Mouse (Mus musculus): ENCODE measurements at regions not wholly inside any gene's neighbourhood (a gene's known extent, or its start where the extent isn't known, plus 50 kb on each side); places are given as distances from the start of the nearest gene placed in this dataset.

DNA sequence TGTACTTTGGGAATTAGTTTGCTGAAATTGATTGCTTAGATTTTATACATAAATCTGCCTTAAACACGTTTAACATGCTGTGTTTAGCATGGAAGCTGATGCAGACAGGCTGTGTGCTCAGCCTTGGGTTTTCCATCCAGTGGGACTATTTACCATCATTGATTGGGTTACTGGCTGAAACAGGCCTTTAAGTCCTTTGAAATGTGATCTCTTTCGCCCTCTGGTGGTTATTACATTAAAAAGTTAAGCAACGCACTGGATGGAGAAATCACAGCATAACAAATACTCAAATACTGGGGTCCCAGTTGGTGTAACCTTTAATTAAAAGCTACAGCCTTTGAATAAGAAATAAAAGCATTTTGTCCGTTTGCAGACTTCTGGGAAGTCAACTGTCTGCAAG lies 379.8 kb downstream of the Kcnj2 start:
- no peak for ATAC-seq
- H3K4me3 ChIP-seq (ENCODE audit: low read length), result no peak overlapping the region
- H3K9ac ChIP-seq (ENCODE audit: low read depth, low read length), result no peak overlapping the region
- H3K4me1 ChIP-seq (ENCODE audit: control insufficient read depth, insufficient read depth, low read depth, low read length), result no peaks in the 10 kb centered on the region
- no peaks in the 10 kb centered on the region for H3K36me3 ChIP-seq (ENCODE audit: control insufficient read depth, insufficient read depth, low read length)
- no peak overlapping the region for H3K27ac ChIP-seq (ENCODE audit: low read depth, low read length)
- 9% methylated on average over 4 of the region's 4 CpGs for WGBS
- no peaks in the 10 kb centered on the region for H3K9me3 ChIP-seq (ENCODE audit: control insufficient read depth, low read length)
- no peak overlapping the region for H3K4me2 ChIP-seq (ENCODE audit: low read length)
- no peaks in the 10 kb centered on the region for H3K27me3 ChIP-seq (replicated peaks; ENCODE audit: control insufficient read depth, insufficient read depth, low read length)

DNA sequence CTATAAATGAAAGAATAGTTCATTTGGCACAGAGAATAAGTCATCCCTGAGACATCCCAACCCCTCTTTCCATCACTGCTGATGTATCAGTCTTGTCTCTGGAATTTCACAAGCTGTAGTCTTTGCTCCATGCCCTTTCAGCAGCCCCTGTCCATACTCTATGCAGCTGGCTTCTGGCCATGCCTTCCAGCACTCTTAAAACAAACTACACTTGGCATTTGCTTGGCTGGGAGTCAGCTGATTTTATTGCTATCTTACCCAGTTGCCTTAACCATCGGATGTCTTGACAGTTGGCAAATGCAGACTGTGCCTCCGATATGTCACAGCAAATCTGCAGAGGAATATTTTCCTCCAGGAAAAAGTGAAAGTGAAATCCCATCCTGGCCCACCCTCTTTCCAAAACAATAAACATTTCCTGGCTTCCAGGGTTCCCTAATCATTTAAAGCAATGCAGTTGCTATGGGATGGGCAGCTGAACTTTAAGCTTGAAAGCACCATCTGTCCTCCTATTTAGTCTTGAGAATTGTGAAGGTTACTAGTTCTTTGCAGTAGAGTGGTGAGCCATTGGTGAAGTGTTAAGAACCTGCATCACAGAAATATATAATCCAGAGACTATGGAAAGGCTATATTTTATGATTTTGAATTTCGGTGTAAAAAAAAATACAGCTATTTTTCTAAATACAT lies 385.0 kb downstream of the Kcnj2 start:
- Histone ChIP-seq H3K36me3 (ENCODE audit: control insufficient read depth, insufficient read depth, low read length) (no peaks in the 10 kb centered on the region), H3K4me2 (ENCODE audit: low read length) (0 out of 2 replicates have a peak overlapping the region, but pooled peaks have one; percentile 3), H3K9me3 (ENCODE audit: control insufficient read depth, low read length) (no peaks in the 10 kb centered on the region), H3K27me3 (replicated peaks; ENCODE audit: control insufficient read depth, insufficient read depth, low read length) (no peaks in the 10 kb centered on the region), H3K4me1 (ENCODE audit: control insufficient read depth, insufficient read depth, low read depth, low read length) (no peaks in the 10 kb centered on the region), H3K4me3 (ENCODE audit: low read length) (no peak overlapping the region), H3K27ac (ENCODE audit: low read depth, low read length) (no peak overlapping the region), H3K9ac (ENCODE audit: low read depth, low read length) (no peak overlapping the region)
- peak; percentile 71 for ATAC-seq
- WGBS, result 65% methylated on average over 3 of the region's 3 CpGs

DNA sequence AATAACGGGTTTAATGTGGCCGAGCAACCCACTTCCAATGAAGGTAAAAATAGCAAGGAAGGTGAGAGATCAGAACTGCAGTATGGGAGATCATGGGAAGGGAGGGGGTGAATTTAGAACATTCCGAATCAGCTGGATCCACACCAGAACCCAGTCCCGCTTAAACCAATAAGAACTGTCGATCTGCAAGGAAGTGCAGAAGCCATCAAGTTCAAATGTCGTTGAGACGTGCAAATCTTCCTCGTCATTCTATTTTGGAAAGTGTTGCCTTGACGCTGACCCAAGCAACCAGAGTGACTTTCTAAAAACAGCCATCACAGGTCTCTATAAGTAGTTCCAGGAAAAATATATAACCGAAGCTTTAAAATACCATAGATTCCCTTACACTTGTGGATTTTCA lies 394.1 kb downstream of the Kcnj2 start:
- H3K4me2 ChIP-seq (ENCODE audit: low read length), result no peak overlapping the region
- no peak overlapping the region for H3K9ac ChIP-seq (ENCODE audit: low read depth, low read length)
- WGBS, result 88% methylated on average over 10 of the region's 10 CpGs
- no peaks in the 10 kb centered on the region for H3K36me3 ChIP-seq (ENCODE audit: control insufficient read depth, insufficient read depth, low read length)
- no peak for ATAC-seq
- no peaks in the 10 kb centered on the region for H3K9me3 ChIP-seq (ENCODE audit: control insufficient read depth, low read length)
- H3K4me1 ChIP-seq (ENCODE audit: control insufficient read depth, insufficient read depth, low read depth, low read length), result no peaks in the 10 kb centered on the region
- H3K27me3 ChIP-seq (replicated peaks; ENCODE audit: control insufficient read depth, insufficient read depth, low read length), result no peaks in the 10 kb centered on the region
- H3K4me3 ChIP-seq (ENCODE audit: low read length), result no peak overlapping the region
- H3K27ac ChIP-seq (ENCODE audit: low read depth, low read length), result no peak overlapping the region

DNA sequence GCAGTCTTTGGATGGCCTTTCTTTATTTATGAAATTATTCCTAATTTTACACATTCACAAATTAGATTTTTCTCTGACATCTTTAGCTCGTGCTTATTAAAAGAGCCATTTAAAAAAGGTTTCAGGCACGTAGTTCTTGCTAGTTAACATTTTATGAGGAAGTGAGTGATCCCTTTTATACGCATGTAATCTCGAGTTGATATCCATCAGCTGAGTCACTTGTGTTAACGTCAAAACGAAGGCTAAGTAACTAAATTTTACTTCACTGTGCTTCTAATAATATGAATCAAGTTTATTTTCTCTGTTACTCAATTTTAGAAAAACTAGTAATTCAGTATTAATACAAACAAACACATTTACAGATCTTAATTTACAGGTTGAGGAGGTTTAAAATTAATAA lies 419.0 kb downstream of the Kcnj2 start:
- ATAC-seq, result no peak
- Histone ChIP-seq H3K9me3 (ENCODE audit: control insufficient read depth, low read length) (no peaks in the 10 kb centered on the region), H3K4me1 (ENCODE audit: control insufficient read depth, insufficient read depth, low read depth, low read length) (no peaks in the 10 kb centered on the region), H3K4me3 (ENCODE audit: low read length) (no peak overlapping the region), H3K9ac (ENCODE audit: low read depth, low read length) (no peak overlapping the region), H3K4me2 (ENCODE audit: low read length) (no peak overlapping the region), H3K36me3 (ENCODE audit: control insufficient read depth, insufficient read depth, low read length) (no peaks in the 10 kb centered on the region), H3K27me3 (replicated peaks; ENCODE audit: control insufficient read depth, insufficient read depth, low read length) (no peaks in the 10 kb centered on the region), H3K27ac (ENCODE audit: low read depth, low read length) (no peak overlapping the region)
- WGBS, result 83% methylated on average over 6 of the region's 6 CpGs

DNA sequence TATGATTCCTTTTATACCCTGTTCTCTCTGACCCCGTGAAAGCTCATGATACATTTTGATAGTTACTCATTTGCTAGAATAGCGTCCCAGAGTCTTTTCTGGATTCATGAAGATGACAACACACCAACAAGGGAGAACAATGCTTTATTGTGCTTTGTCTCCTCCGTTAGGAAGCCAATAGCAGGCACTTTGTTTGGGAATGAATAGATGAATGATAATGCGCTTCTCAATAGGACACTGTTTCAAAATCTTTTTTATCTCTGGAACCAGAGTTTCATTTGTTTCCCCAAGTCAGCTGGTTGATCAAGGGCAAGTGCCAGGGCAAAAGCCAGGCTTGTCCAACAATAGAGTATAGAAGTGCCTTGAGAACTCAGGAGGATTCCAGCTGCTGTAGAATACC lies 446.5 kb downstream of the Kcnj2 start:
- Histone ChIP-seq H3K27me3 (replicated peaks; ENCODE audit: control insufficient read depth, insufficient read depth, low read length) (no peaks in the 10 kb centered on the region), H3K9ac (ENCODE audit: low read depth, low read length) (no peak overlapping the region), H3K9me3 (ENCODE audit: control insufficient read depth, low read length) (no peaks in the 10 kb centered on the region), H3K4me3 (ENCODE audit: low read length) (no peak overlapping the region), H3K4me1 (ENCODE audit: control insufficient read depth, insufficient read depth, low read depth, low read length) (no peaks in the 10 kb centered on the region), H3K36me3 (ENCODE audit: control insufficient read depth, insufficient read depth, low read length) (no peaks in the 10 kb centered on the region), H3K27ac (ENCODE audit: low read depth, low read length) (no peak overlapping the region), H3K4me2 (ENCODE audit: low read length) (no peak overlapping the region)
- no peak for ATAC-seq
- WGBS, result 36% methylated on average over 4 of the region's 4 CpGs

DNA sequence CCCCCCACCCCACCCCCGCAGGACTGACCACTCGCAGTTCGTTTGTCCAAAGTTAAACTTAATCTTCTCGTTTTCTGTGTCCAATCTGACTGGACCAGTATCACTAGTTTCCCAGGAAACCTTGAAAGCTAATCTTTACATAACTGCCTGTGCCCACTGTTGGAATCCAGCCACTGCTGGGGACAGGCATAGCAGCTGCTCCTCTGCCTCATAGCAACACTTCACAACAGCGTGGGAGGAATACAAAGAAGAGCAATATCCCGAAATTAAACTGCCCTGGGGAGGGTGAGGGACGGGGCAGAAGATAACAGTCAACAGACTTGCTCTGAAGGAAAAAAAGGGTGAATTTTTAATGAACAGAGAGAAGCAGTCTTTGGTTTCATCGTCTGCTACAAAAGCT lies 456.8 kb downstream of the Kcnj2 start:
- H3K27ac ChIP-seq (ENCODE audit: low read depth, low read length), result no peak overlapping the region
- H3K4me3 ChIP-seq (ENCODE audit: low read length), result no peak overlapping the region
- H3K4me1 ChIP-seq (ENCODE audit: control insufficient read depth, insufficient read depth, low read depth, low read length), result no peaks in the 10 kb centered on the region
- H3K9ac ChIP-seq (ENCODE audit: low read depth, low read length), result no peak overlapping the region
- 41% methylated on average over 8 of the region's 8 CpGs for WGBS
- peak; percentile 80 for ATAC-seq
- no peaks in the 10 kb centered on the region for H3K36me3 ChIP-seq (ENCODE audit: control insufficient read depth, insufficient read depth, low read length)
- H3K27me3 ChIP-seq (replicated peaks; ENCODE audit: control insufficient read depth, insufficient read depth, low read length), result no peaks in the 10 kb centered on the region
- H3K4me2 ChIP-seq (ENCODE audit: low read length), result peak overlapping the region; percentile 43
- H3K9me3 ChIP-seq (ENCODE audit: control insufficient read depth, low read length), result no peaks in the 10 kb centered on the region

DNA sequence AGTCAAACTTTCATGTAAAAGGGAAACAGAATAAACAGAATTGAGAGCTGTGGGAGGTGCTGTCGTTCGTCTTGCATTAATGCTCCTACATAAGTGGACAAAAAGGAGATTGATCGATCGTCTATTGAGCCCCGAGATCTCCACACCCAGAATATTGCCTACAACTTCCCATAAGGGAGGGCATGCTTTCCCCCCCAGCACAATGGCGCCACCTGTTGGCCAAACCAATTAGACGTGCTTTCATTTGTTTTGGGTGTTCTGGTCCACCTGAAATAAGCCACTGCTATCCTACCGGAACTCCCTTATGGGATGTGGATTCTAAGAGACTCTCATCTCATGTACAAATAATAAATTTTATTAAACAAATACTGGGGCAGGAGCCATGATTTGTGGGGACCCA lies 457.5 kb downstream of the Kcnj2 start:
- H3K27me3 ChIP-seq (replicated peaks; ENCODE audit: control insufficient read depth, insufficient read depth, low read length), result no peaks in the 10 kb centered on the region
- no peak overlapping the region for H3K4me3 ChIP-seq (ENCODE audit: low read length)
- ATAC-seq, result no peak
- no peaks in the 10 kb centered on the region for H3K36me3 ChIP-seq (ENCODE audit: control insufficient read depth, insufficient read depth, low read length)
- 45% methylated on average over 8 of the region's 8 CpGs for WGBS
- H3K4me2 ChIP-seq (ENCODE audit: low read length), result peak overlapping the region; percentile 43; the same call in 1 of the 2 replicates
- no peaks in the 10 kb centered on the region for H3K4me1 ChIP-seq (ENCODE audit: control insufficient read depth, insufficient read depth, low read depth, low read length)
- H3K27ac ChIP-seq (ENCODE audit: low read depth, low read length), result no peak overlapping the region
- no peak overlapping the region for H3K9ac ChIP-seq (ENCODE audit: low read depth, low read length)
- no peaks in the 10 kb centered on the region for H3K9me3 ChIP-seq (ENCODE audit: control insufficient read depth, low read length)

DNA sequence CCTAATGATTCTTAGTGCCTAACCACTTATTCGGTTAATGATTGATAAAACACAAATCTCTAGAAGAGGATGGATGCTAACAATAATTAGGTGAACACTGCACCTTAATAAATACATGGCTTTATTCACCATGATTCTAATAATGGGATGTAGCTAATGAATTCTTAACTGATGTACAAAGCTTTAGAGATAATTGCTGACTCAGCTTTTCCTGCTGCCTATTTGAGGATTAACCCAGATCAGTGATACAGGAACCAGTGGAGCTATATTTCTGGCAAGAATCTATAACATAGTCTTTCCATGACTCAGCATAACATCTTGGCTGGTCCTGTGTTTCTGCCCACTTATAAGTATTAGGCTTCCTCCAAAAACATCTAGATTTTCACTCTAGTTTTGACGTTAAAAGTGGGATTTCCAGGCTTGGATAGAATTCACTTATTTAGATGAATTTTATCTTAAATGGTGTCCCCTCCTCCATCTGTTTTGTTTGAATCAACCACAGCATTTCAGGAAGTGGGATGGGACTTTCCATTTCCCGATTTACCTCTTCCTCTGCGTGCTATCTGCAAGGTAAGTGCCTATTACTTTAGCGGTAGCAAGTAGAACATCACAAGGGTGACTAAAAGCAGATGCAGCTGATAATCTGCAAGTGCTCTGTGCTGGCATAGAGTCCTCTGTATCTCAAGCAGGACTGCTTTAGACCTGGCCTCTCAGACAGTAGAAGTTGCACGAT lies 460.2 kb downstream of the Kcnj2 start:
- no peak overlapping the region for H3K4me2 ChIP-seq (ENCODE audit: low read length)
- H3K4me1 ChIP-seq (ENCODE audit: control insufficient read depth, insufficient read depth, low read depth, low read length), result no peaks in the 10 kb centered on the region
- H3K36me3 ChIP-seq (ENCODE audit: control insufficient read depth, insufficient read depth, low read length), result no peaks in the 10 kb centered on the region
- no peak overlapping the region for H3K27ac ChIP-seq (ENCODE audit: low read depth, low read length)
- 92% methylated on average over 6 of the region's 6 CpGs for WGBS
- H3K9me3 ChIP-seq (ENCODE audit: control insufficient read depth, low read length), result no peaks in the 10 kb centered on the region
- no peak for ATAC-seq
- no peaks in the 10 kb centered on the region for H3K27me3 ChIP-seq (replicated peaks; ENCODE audit: control insufficient read depth, insufficient read depth, low read length)
- no peak overlapping the region for H3K9ac ChIP-seq (ENCODE audit: low read depth, low read length)
- no peak overlapping the region for H3K4me3 ChIP-seq (ENCODE audit: low read length)

DNA sequence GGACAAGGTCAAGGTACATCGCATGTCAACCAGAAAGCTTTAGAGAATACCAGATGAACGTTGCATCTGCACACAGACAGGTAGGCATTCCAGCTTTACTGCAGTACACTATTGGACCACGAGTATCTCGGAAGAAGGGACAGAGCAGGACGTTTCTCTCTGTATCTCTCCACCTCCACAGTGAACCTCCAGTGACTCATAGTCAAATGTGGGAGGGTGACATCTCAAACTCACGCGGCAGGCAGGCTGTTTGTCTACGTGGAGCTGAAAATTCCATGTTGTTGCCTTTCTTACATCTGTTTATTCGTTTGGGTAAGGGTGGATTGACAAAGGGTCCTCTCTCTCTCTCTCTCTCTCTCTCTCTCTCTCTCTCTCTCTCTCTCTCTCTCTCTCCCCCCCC lies 463.6 kb downstream of the Kcnj2 start:
- no peaks in the 10 kb centered on the region for H3K9me3 ChIP-seq (ENCODE audit: control insufficient read depth, low read length)
- no peaks in the 10 kb centered on the region for H3K36me3 ChIP-seq (ENCODE audit: control insufficient read depth, insufficient read depth, low read length)
- H3K9ac ChIP-seq (ENCODE audit: low read depth, low read length), result no peak overlapping the region
- H3K4me2 ChIP-seq (ENCODE audit: low read length), result no peak overlapping the region
- H3K27me3 ChIP-seq (replicated peaks; ENCODE audit: control insufficient read depth, insufficient read depth, low read length), result no peaks in the 10 kb centered on the region
- no peak overlapping the region for H3K27ac ChIP-seq (ENCODE audit: low read depth, low read length)
- WGBS, result 77% methylated on average over 9 of the region's 9 CpGs
- H3K4me1 ChIP-seq (ENCODE audit: control insufficient read depth, insufficient read depth, low read depth, low read length), result no peaks in the 10 kb centered on the region
- no peak overlapping the region for H3K4me3 ChIP-seq (ENCODE audit: low read length)
- ATAC-seq, result no peak

All from hindbrain, embryonic 16.5 days (tissue).